Mouse (Mus musculus) heart, postnatal 0 days (tissue): ENCODE measurements at regions not wholly inside any gene's neighbourhood (a gene's known extent, or its start where the extent isn't known, plus 50 kb on each side); places are given as distances from the start of the nearest gene placed in this dataset.

Experiments
- CTCF ChIP-seq: IDR thresholded peaks from 2 replicates; pipeline ENCODE4 v1.5.1; 2016; ENCODE audit warnings: antibody characterized with exemption, control low read depth, low read depth
- EP300 ChIP-seq: IDR thresholded peaks from 2 replicates; pipeline ENCODE4 v1.6.1; 2016; ENCODE audit warnings: antibody characterized with exemption, low read depth

DNA sequence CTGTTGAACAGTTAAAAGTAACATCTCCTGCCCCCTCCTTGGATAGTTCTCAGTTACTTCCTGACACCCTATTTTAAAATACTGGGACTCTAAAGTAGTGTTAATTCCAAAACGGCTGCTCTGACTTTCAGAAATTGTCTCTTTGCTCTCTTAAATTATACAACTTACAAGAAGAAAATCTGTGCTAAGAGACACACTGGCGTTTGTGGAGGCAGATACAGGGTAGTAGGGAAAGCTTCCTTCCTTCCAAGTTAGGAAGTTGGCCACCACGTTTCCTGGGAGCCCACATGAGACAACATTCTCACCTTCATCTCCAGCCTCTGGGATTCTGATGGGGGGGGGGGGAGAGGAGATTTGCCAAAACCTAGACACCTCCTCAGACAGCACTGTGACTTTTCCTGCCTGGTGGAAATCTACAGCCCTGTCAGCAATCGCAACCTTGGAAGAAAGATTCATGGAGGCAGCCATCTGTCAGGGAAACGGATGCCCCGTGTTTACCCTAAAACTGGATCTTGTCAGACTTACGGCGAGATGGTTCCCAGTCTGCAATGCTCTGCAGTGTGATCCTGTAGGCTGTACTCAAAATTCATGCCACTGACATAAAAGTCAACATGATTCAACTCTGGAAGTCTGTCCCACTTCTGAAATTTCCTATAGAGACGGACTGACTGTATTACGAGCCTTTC lies 121.0 kb upstream of the Chrm2 start:
- TF ChIP-seq CTCF (no peak), EP300 (no peak)
